ENCODE assay signal across 8 mouse cellular contexts in genomic region chr16:46010153-46010905, GRCm38 (mm10). TPM values are rescaled to one million over a fixed set of nuclear protein-coding genes. Genes with fewer than 3 reads are reported as not detected.
DNase-seq lines count a peak whose midpoint lies in the region; ATAC-seq lines count a peak whose summit lies in the region.

Gene Plcxd2 (minus strand): TSS chr16:46010218.

- under 1% methylated on average over 39 of the region's 39 CpGs for WGBS in heart, embryonic 12.5 days
- WGBS in kidney, embryonic 16.5 days, result 0% methylated on average over 39 of the region's 39 CpGs

- peak; percentile 95 for DNase-seq in CD4-positive helper T cell, adult 2 months (ENCODE audit: low read depth, low spot score)
- peak; percentile 49 for DNase-seq in c-Kit-negative CD71-positive TER-119-positive erythroid progenitor cells, embryonic 14.5 days (ENCODE audit: low read depth, low spot score)
- peak; percentile 43 for DNase-seq in fat pad, adult 2 months (ENCODE audit: extremely low read depth, low read depth, low spot score)
- peak; percentile 90 for DNase-seq in liver
- peak; percentile 78 to 89 for DNase-seq in monocyte, adult 2 months (ENCODE audit: low read depth in 1 of 2, low spot score in 2 of 2)
- DNase-seq in spleen, postnatal 14 days (ENCODE audit: low spot score in 2 of 2), result peak; percentile 76 to 83

- H3K9me3 ChIP-seq in heart, embryonic 12.5 days (replicated peaks), result peaks cover 4% of the 10 kb centered on the region; the same call in 1 of the 2 replicates
- no peaks in the 10 kb centered on the region for H3K9me3 ChIP-seq in kidney, embryonic 16.5 days (ENCODE audit: low read length)

- H3K36me3 ChIP-seq in heart, embryonic 12.5 days, result no peaks in the 10 kb centered on the region
- no peaks in the 10 kb centered on the region for H3K36me3 ChIP-seq in kidney, embryonic 16.5 days (ENCODE audit: insufficient read depth, low read length)

- H3K4me1 ChIP-seq in heart, embryonic 12.5 days (replicated peaks), result 0 out of 2 replicates have a peak, but pooled peaks cover 2% of the 10 kb centered on the region
- peaks cover 13% of the 10 kb centered on the region for H3K4me1 ChIP-seq in kidney, embryonic 16.5 days (ENCODE audit: insufficient read depth, low read length)

- ATAC-seq in heart, embryonic 12.5 days (ENCODE audit: insufficient number of reproducible peaks, low FRiP score), result peak; percentile 99
- ATAC-seq in kidney, embryonic 16.5 days (ENCODE audit: low FRiP score, low TSS enrichment), result peak; percentile 99

- H3K4me3 ChIP-seq in heart, embryonic 12.5 days, result peak within 1 kb of the TSS; percentile 58
- H3K4me3 ChIP-seq in kidney, embryonic 16.5 days (ENCODE audit: low read length), result peak within 1 kb of the TSS; percentile 73

- H3K27me3 ChIP-seq in heart, embryonic 12.5 days (replicated peaks), result no peaks in the 10 kb centered on the region
- H3K27me3 ChIP-seq in kidney, embryonic 16.5 days (ENCODE audit: insufficient read depth, low read length), result no peaks in the 10 kb centered on the region

- H3K4me2 ChIP-seq in heart, embryonic 12.5 days, result peak within 1 kb of the TSS; percentile 94
- peak within 1 kb of the TSS; percentile 97 for H3K4me2 ChIP-seq in kidney, embryonic 16.5 days (replicated peaks; ENCODE audit: low read depth, low read length)

- peak within 1 kb of the TSS; percentile 60 for H3K9ac ChIP-seq in heart, embryonic 12.5 days
- H3K9ac ChIP-seq in kidney, embryonic 16.5 days (replicated peaks; ENCODE audit: low read length), result peak within 1 kb of the TSS; percentile 80

- no peak within 1 kb of the TSS for H3K27ac ChIP-seq in heart, embryonic 12.5 days (ENCODE audit: poor library complexity, severe bottlenecking)
- H3K27ac ChIP-seq in kidney, embryonic 16.5 days (ENCODE audit: low read length), result peak within 1 kb of the TSS; percentile 86

RNA-seq across cellular contexts. Expression of gene Plcxd2, which starts in this region (rescaled TPM):
- 0.74 and 0.89 TPM in 2 replicates for polyA plus RNA-seq in heart, embryonic 12.5 days (2016; fragmentation: Nextera tagmentation; extraction: Ambion mirVana)
- 1.4 and 1.5 TPM in 2 replicates for polyA plus RNA-seq in kidney, embryonic 16.5 days (2015; fragmentation: Nextera tagmentation; extraction: Ambion mirVana)

Comparison
In these comparisons a context has a peak if more than half of its experiments do, and no peak if none do; other contexts are left out.
1. Peak in ATAC-seq, H3K4me3 ChIP-seq, H3K9ac ChIP-seq and H3K4me2 ChIP-seq in heart, embryonic 12.5 days; RNA of the gene not detected or under 1 TPM.
2. DNase-seq: peak in every context shown above with its lines; median percentile 95 in CD4-positive helper T cell, adult 2 months; 90 in liver; 84 in monocyte, adult 2 months; 80 in spleen, postnatal 14 days; 49 in c-Kit-negative CD71-positive TER-119-positive erythroid progenitor cells, embryonic 14.5 days; 43 in fat pad, adult 2 months.